Mouse (Mus musculus) G1E (cell line): ENCODE measurements around the gene Etv1. TPM values are rescaled to one million over a fixed set of nuclear protein-coding genes. Genes with fewer than 3 reads are reported as not detected.
"Not testable (repeated sequence)": the region's sequence is repeated elsewhere in the genome, so short reads cannot be mapped to it uniquely, and the experiment has no call there.

Experiments
- ATAC-seq: 2 replicates; pipeline ENCODE4 v1.8.0; 2016; ENCODE audit warnings: mild to moderate bottlenecking; ENCODE audit not compliant: insufficient number of reproducible peaks, poor library complexity, low FRiP score, severe bottlenecking; ENCODE audit errors: extremely low read depth
- DNase-seq: peaks from one replicate; pipeline ENCODE4 v3.0.0; 2012; ENCODE audit warnings: low spot score
- H3K27me3 ChIP-seq: 2 replicates; pipeline ENCODE4 v1.6.1; 2012; ENCODE audit warnings: mild to moderate bottlenecking, low read length, inconsistent platforms; ENCODE audit not compliant: insufficient read depth
- H3K36me3 ChIP-seq: replicated peaks from 2 replicates; pipeline ENCODE3; 2012; ENCODE audit warnings: mild to moderate bottlenecking, inconsistent platforms
- H3K4me1 ChIP-seq: 2 replicates; pipeline ENCODE4 v1.6.1; 2012; ENCODE audit warnings: low read depth, low read length, inconsistent platforms, mixed read lengths; ENCODE audit not compliant: insufficient read depth
- H3K4me3 ChIP-seq: 2 replicates; pipeline ENCODE4 v1.5.1; 2012; ENCODE audit warnings: low read depth, mild to moderate bottlenecking, inconsistent platforms, low read length, moderate library complexity, mixed read lengths
- H3K9me3 ChIP-seq: replicated peaks from 2 replicates; pipeline ENCODE4 v1.6.1; 2012; ENCODE audit warnings: inconsistent platforms
- CTCF ChIP-seq: IDR thresholded peaks from 2 replicates; pipeline ENCODE4 v1.5.1; 2012; ENCODE audit warnings: low read depth, low read length, inconsistent platforms, mixed read lengths
- GATA1 ChIP-seq: IDR thresholded peaks from 2 replicates; pipeline ENCODE4 v1.6.1; 2012; ENCODE audit warnings: borderline replicate concordance, low read length, inconsistent platforms, mixed read lengths
- GATA2 ChIP-seq: IDR thresholded peaks from 2 replicates; pipeline ENCODE4 v1.6.1; 2012; ENCODE audit warnings: low read depth, low read length, inconsistent platforms, borderline replicate concordance
- POLR2AphosphoS5 ChIP-seq: IDR thresholded peaks from 2 replicates; pipeline ENCODE4 v1.6.1; 2012; ENCODE audit warnings: low read depth, low read length, inconsistent platforms; ENCODE audit not compliant: insufficient replicate concordance
- TAL1 ChIP-seq: conservative IDR thresholded peaks from 2 replicates; pipeline ENCODE4 v1.6.1; 2012; ENCODE audit warnings: low read depth, low read length, inconsistent platforms, mixed read lengths
- polyA plus RNA-seq: library from polyadenylated mRNA; stranded (reverse); fragments of >175 nt; gene quantifications from 2 replicates; pipeline ENCODE4 v1.2.3, GENCODE M21; 2012
- total RNA-seq, 2 experiments: library from RNA; stranded (forward) in 1 of 2; stranded (reverse) in 1 of 2; fragments of 200-1000 nt in 1 of 2; fragments of >200 nt in 1 of 2; fragmentation: Nextera tagmentation in 1 of 2; gene quantifications; 2 replicates each; pipeline ENCODE4 v1.2.3; 2014 to 2017

The Etv1 gene
- total and polyA plus RNA-seq, 3 experiments = 0.22 TPM; not detected in 2

DNA sequence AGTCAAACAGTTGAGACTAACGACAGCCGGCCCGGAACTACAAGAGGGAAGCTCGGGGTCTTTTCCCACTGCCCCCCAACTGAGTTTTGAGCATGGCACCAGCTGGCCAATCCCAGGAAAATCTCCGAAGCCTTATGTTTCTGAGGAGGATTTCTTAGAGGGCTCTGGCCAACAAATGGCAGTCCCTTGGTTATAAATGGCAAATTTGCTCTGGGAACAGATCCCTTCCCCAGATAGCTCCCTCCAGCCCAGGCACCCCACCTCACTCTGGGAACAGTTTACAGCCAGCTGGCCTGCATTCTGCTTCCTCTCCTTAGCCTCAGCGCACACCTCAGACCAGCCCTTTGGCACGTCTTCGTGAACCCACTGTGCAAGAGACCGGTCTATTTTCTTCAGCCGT lies 53.8 kb downstream of the Etv1 start:
- no peak for TF ChIP-seq POLR2AphosphoS5
- TF ChIP-seq GATA2 = no peak
- ATAC-seq (no peak), DNase-seq (no peak)
- Histone ChIP-seq H3K4me1 (no peaks in the 10 kb centered on the region), H3K27me3 (no peaks in the 10 kb centered on the region), H3K36me3 (no peaks in the 10 kb centered on the region), H3K4me3 (no peak overlapping the region), H3K9me3 (peaks cover 17% of the 10 kb centered on the region)

- Histone ChIP-seq H3K4me3 (no peak overlapping the region), H3K36me3 (no peaks in the 10 kb centered on the region), H3K4me1 (no peaks in the 10 kb centered on the region), H3K27me3 (no peaks in the 10 kb centered on the region), H3K9me3 (peaks cover 17% of the 10 kb centered on the region)
- ATAC-seq (no peak), DNase-seq (no peak)
- TF ChIP-seq CTCF (no peak), GATA2 (no peak), TAL1 (no peak), POLR2AphosphoS5 (no peak), GATA1 (no peak)
These were observed 55.4 kb downstream of the Etv1 start for GRCm38 (mm10) chr12:38834581-38834980.

DNA sequence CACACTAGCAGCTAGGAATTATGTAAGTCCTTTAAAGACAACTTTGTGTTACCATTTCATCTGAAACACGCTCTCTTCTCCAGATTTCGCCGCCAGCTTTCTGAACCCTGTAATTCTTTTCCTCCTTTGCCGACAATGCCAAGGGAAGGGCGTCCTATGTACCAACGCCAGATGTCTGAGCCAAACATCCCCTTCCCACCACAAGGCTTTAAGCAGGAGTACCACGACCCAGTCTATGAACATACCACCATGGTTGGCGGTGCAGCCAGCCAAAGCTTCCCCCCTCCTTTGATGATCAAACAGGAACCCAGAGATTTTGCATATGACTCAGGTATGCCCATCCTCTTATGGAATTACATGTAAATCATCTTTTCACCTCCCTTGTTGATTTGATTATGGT lies 55.8 kb downstream of the Etv1 start:
- not testable (repeated sequence) for H3K36me3 ChIP-seq, DNase-seq, ATAC-seq, H3K4me1 ChIP-seq, H3K27me3 ChIP-seq, H3K4me3 ChIP-seq
- H3K9me3 ChIP-seq = peaks cover 17% of the 10 kb centered on the region

DNA sequence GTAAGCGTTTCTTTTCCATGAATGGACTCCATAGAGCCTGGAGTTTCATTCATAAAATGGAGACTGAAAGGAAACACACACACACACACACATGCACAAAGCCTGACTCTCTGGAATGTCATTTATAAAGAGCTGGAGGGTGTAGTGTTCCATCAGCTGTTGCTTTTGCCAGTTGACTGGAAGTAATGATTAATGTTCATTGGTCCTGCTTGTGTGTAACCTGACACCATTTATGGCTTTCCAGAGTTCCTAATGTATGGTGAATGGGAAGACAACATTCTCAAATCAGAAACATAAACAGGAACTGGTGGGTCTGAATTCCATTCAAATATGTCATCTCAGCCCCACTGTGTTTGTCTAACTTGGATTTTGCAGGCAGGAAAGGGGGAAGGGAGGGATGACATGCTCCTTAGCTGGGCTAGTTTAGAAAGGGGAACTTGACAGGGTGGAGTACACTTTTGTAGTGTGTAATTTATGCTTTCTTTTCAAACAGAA lies 64.7 kb downstream of the Etv1 start:
- Histone ChIP-seq H3K4me3 (no peak overlapping the region), H3K4me1 (no peaks in the 10 kb centered on the region), H3K9me3 (peaks cover 7% of the 10 kb centered on the region), H3K27me3 (no peaks in the 10 kb centered on the region), H3K36me3 (no peaks in the 10 kb centered on the region)
- no peak for TF ChIP-seq GATA2
- TF ChIP-seq POLR2AphosphoS5 = no peak
- no peak for TF ChIP-seq CTCF
- no peak for TF ChIP-seq GATA1
- TF ChIP-seq TAL1 = no peak
- DNase-seq (no peak), ATAC-seq (no peak)

- Histone ChIP-seq H3K27me3 (no peaks in the 10 kb centered on the region), H3K4me3 (no peak overlapping the region), H3K36me3 (no peaks in the 10 kb centered on the region), H3K4me1 (no peaks in the 10 kb centered on the region), H3K9me3 (peaks cover 11% of the 10 kb centered on the region)
- DNase-seq (no peak), ATAC-seq (no peak)
- no peak for TF ChIP-seq GATA2
- TF ChIP-seq TAL1 = no peak
- TF ChIP-seq CTCF = no peak
- TF ChIP-seq POLR2AphosphoS5 = no peak
- no peak for TF ChIP-seq GATA1
These were observed 68.5 kb downstream of the Etv1 start for GRCm38 (mm10) chr12:38847500-38848261.

DNA sequence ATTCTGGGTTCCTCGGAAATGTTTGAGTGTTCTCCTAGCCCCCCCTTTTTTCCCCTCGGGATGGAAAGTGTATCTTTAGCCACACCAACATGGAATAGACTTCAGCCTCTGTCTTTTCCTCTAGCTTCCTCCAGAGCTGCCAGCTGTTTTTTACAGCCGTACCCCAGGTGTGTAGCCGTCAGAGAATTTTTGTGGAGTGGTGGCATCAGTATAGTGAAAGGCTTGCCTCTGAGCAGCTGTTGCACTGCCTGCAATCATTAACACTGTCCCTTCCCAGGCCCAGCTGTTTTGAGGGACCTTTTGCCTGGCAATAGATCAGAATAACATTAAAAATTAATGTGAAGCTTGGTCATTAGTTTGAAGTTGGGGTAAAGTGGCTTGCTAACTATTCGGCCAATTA lies 70.8 kb downstream of the Etv1 start:
- DNase-seq (no peak), ATAC-seq (no peak)

GRCm38 (mm10) chr12:38854274-38854673 lies 75.1 kb downstream of the Etv1 start:
- Histone ChIP-seq H3K4me3 (no peak overlapping the region), H3K27me3 (no peaks in the 10 kb centered on the region), H3K4me1 (no peaks in the 10 kb centered on the region), H3K36me3 (no peaks in the 10 kb centered on the region), H3K9me3 (peaks cover 19% of the 10 kb centered on the region)
- no peak for TF ChIP-seq GATA2
- ATAC-seq (no peak), DNase-seq (no peak)

More for the DNA sequence above, 70.8 kb downstream of the Etv1 start:
- no peak for TF ChIP-seq GATA2
- TF ChIP-seq GATA1 = no peak
- TF ChIP-seq CTCF = no peak
- TF ChIP-seq TAL1 = no peak
- no peak for TF ChIP-seq POLR2AphosphoS5
- no peaks in the 10 kb centered on the region for H3K36me3 ChIP-seq
- no peaks in the 10 kb centered on the region for H3K27me3 ChIP-seq
- no peaks in the 10 kb centered on the region for H3K4me1 ChIP-seq
- peaks cover 14% of the 10 kb centered on the region for H3K9me3 ChIP-seq
- H3K4me3 ChIP-seq = no peak overlapping the region
